Mouse (Mus musculus): ENCODE data around the gene Hcn2.
"Not testable (repeated sequence)": the region's sequence is repeated elsewhere in the genome, so short reads cannot be mapped to it uniquely, and the experiment has no call there.

The Hcn2 gene

GRCm38 (mm10) chr10:79743650-79744365 is 27.4 kb downstream of the Hcn2 start:
- no peak for DNase-seq (ENCODE audit: low spot score in 2 of 2)

GRCm38 (mm10) chr10:79745411-79745810 is 29.0 kb downstream of the Hcn2 start:
- DNase-seq (ENCODE audit: low spot score in 2 of 2): no peak

- peak; percentile 96 to 97 for DNase-seq (ENCODE audit: low spot score in 2 of 2)
These were observed 29.7 kb downstream of the Hcn2 start, which contains the start of gene Polrmt for GRCm38 (mm10) chr10:79745898-79746773. TSS of gene Polrmt (minus strand) at chr10:79746581.

- no peak for DNase-seq (ENCODE audit: low spot score in 2 of 2)
These were observed 30.3 kb downstream of the Hcn2 start for GRCm38 (mm10) chr10:79746774-79747151.

- no peak for DNase-seq (ENCODE audit: low spot score in 2 of 2)
These were observed 32.1 kb downstream of the Hcn2 start for GRCm38 (mm10) chr10:79748496-79748895.

- peak; percentile 70 to 81 for DNase-seq (ENCODE audit: low spot score in 2 of 2)
These were observed 38.6 kb downstream of the Hcn2 start, which contains the start of gene Fgf22 for GRCm38 (mm10) chr10:79754856-79755516. TSS of gene Fgf22 (plus strand) at chr10:79755076.

GRCm38 (mm10) chr10:79755854-79756253 is 39.4 kb downstream of the Hcn2 start:
- no peak for DNase-seq (ENCODE audit: low spot score in 2 of 2)

GRCm38 (mm10) chr10:79756660-79757059 is 40.2 kb downstream of the Hcn2 start:
- no peak for DNase-seq (ENCODE audit: low spot score in 2 of 2)

- not testable (repeated sequence) for DNase-seq (ENCODE audit: low spot score in 2 of 2)
These were observed 43.2 kb downstream of the Hcn2 start for GRCm38 (mm10) chr10:79759675-79760074.

- DNase-seq (ENCODE audit: low spot score in 2 of 2): no peak
These were observed 44.2 kb downstream of the Hcn2 start for GRCm38 (mm10) chr10:79760603-79761143.

- DNase-seq (ENCODE audit: low spot score in 2 of 2): no peak
These were observed 46.4 kb downstream of the Hcn2 start for GRCm38 (mm10) chr10:79762875-79763274.

GRCm38 (mm10) chr10:79764234-79764633 is 47.8 kb downstream of the Hcn2 start:
- DNase-seq (ENCODE audit: low spot score in 2 of 2): no peak

GRCm38 (mm10) chr10:79765228-79765745 is 48.9 kb downstream of the Hcn2 start:
- no peak for DNase-seq (ENCODE audit: low spot score in 2 of 2)

GRCm38 (mm10) chr10:79766001-79766507 is 49.6 kb downstream of the Hcn2 start:
- DNase-seq (ENCODE audit: low spot score in 2 of 2): no peak

- DNase-seq (ENCODE audit: low spot score in 2 of 2): peak; percentile 97
These were observed 50.3 kb downstream of the Hcn2 start, which contains the start of gene Rnf126 for GRCm38 (mm10) chr10:79766508-79767325. TSS of gene Rnf126 (minus strand) at chr10:79766952.

- DNase-seq (ENCODE audit: low spot score in 2 of 2): peak; percentile 95 to 98
These were observed 51.2 kb downstream of the Hcn2 start for GRCm38 (mm10) chr10:79767372-79768244.

GRCm38 (mm10) chr10:79768400-79768799 is 52.0 kb downstream of the Hcn2 start:
- DNase-seq (ENCODE audit: low spot score in 2 of 2): peak; percentile 55

GRCm38 (mm10) chr10:79769329-79769728 is 52.9 kb downstream of the Hcn2 start:
- no peak for DNase-seq (ENCODE audit: low spot score in 2 of 2)

- DNase-seq (ENCODE audit: low spot score in 2 of 2): no peak
These were observed 55.9 kb downstream of the Hcn2 start for GRCm38 (mm10) chr10:79772320-79772719.
